Mouse (Mus musculus) right cerebral cortex, postnatal 10 days (tissue): ENCODE measurements around the gene H2al1c.
A peak's percentile ranks its signal among the peaks of the same experiment; 100 is the strongest.
"Not testable (repeated sequence)": the region's sequence is repeated elsewhere in the genome, so short reads cannot be mapped to it uniquely, and the experiment has no call there.

Experiments used
- DNase-seq, 2 experiments: peaks; one replicate each; pipeline ENCODE4 v3.0.0; 2021; ENCODE audit warnings: low spot score in 2 of 2

H2al1c gene

GRCm38 (mm10) chrX:11305355-11305754 is at the start of gene H2al1c:
Gene H2al1c, plus strand, starts transcription at chrX:11305655.
- not testable (repeated sequence) for DNase-seq

GRCm38 (mm10) chrX:11264918-11265317 is 40.5 kb upstream of the H2al1c start:
- no peak for DNase-seq

- DNase-seq: peak; percentile 27 to 29
Measured at GRCm38 (mm10) chrX:11267791-11268190, 37.7 kb upstream of the H2al1c start.

GRCm38 (mm10) chrX:11269074-11269473 is 36.4 kb upstream of the H2al1c start:
- peak; percentile 61 to 67 for DNase-seq

- DNase-seq: no peak
Measured at GRCm38 (mm10) chrX:11273190-11273589, 32.3 kb upstream of the H2al1c start.

- DNase-seq: peak in 1 of 2 experiments; percentile 27
Measured at GRCm38 (mm10) chrX:11277083-11277482, 28.4 kb upstream of the H2al1c start.

- DNase-seq: no peak
Measured at GRCm38 (mm10) chrX:11280741-11281140, 24.7 kb upstream of the H2al1c start.

- DNase-seq: peak; percentile 24
Measured at GRCm38 (mm10) chrX:11288306-11288882, 17.1 kb upstream of the H2al1c start.

- DNase-seq: no peak
Measured at GRCm38 (mm10) chrX:11289244-11289643, 16.2 kb upstream of the H2al1c start.

- not testable (repeated sequence) for DNase-seq
Measured at GRCm38 (mm10) chrX:11298957-11299356, 6.5 kb upstream of the H2al1c start, which contains the start of gene H2al1a. Gene H2al1a, plus strand, starts transcription at chrX:11299257.

- not testable (repeated sequence) for DNase-seq
Measured at GRCm38 (mm10) chrX:11302132-11302531, 3.3 kb upstream of the H2al1c start, which contains the start of gene H2al1b. Gene H2al1b, plus strand, starts transcription at chrX:11302432.

GRCm38 (mm10) chrX:11308524-11308923 is 3.1 kb downstream of the H2al1c start, which contains the start of gene H2al1d:
Gene H2al1d, plus strand, starts transcription at chrX:11308824.
- DNase-seq: not testable (repeated sequence)

GRCm38 (mm10) chrX:11311634-11312033 is 6.2 kb downstream of the H2al1c start, which contains the start of gene H2al1e:
Gene H2al1e, plus strand, starts transcription at chrX:11311934.
- not testable (repeated sequence) for DNase-seq

GRCm38 (mm10) chrX:11314858-11315257 is 9.4 kb downstream of the H2al1c start, which contains the start of gene H2al1f:
Gene H2al1f, plus strand, starts transcription at chrX:11315158.
- not testable (repeated sequence) for DNase-seq

GRCm38 (mm10) chrX:11317956-11318355 is 12.5 kb downstream of the H2al1c start, which contains the start of gene H2al1g:
Gene H2al1g, plus strand, starts transcription at chrX:11318256.
- DNase-seq: not testable (repeated sequence)

- not testable (repeated sequence) for DNase-seq
Measured at GRCm38 (mm10) chrX:11321192-11321591, 15.7 kb downstream of the H2al1c start, which contains the start of gene H2al1h. Gene H2al1h, plus strand, starts transcription at chrX:11321492.

GRCm38 (mm10) chrX:11324359-11324758 is 18.9 kb downstream of the H2al1c start, which contains the start of gene H2al1i:
Gene H2al1i, plus strand, starts transcription at chrX:11324659.
- not testable (repeated sequence) for DNase-seq

GRCm38 (mm10) chrX:11327522-11327921 is 22.1 kb downstream of the H2al1c start, which contains the start of gene H2al1j:
Gene H2al1j, plus strand, starts transcription at chrX:11327822.
- DNase-seq: not testable (repeated sequence)

- peak; percentile 24 to 36 for DNase-seq
Measured at GRCm38 (mm10) chrX:11345762-11346161, 40.3 kb downstream of the H2al1c start.

- no peak for DNase-seq
Measured at GRCm38 (mm10) chrX:11346756-11347155, 41.3 kb downstream of the H2al1c start.
